Mouse (Mus musculus) liver, adult 10 weeks (tissue): ENCODE results near the gene Pfkfb1. TPM values are rescaled to one million over a fixed set of nuclear protein-coding genes. Genes with fewer than 3 reads are reported as not detected.

Experiments
- polyA plus RNA-seq: library from polyadenylated mRNA; stranded (reverse); fragments of 350-450 nt; fragmentation: Illumina TruSeq; extraction: RNeasy Lipid Tissue Mini Kit (QIAGEN cat#74804); gene quantifications from one replicate; pipeline ENCODE4 v1.2.3, GENCODE M21; 2014; ENCODE audit warnings: low read depth, low replicate concordance

Gene Pfkfb1
- 26.9 TPM for polyA plus RNA-seq

DNA sequence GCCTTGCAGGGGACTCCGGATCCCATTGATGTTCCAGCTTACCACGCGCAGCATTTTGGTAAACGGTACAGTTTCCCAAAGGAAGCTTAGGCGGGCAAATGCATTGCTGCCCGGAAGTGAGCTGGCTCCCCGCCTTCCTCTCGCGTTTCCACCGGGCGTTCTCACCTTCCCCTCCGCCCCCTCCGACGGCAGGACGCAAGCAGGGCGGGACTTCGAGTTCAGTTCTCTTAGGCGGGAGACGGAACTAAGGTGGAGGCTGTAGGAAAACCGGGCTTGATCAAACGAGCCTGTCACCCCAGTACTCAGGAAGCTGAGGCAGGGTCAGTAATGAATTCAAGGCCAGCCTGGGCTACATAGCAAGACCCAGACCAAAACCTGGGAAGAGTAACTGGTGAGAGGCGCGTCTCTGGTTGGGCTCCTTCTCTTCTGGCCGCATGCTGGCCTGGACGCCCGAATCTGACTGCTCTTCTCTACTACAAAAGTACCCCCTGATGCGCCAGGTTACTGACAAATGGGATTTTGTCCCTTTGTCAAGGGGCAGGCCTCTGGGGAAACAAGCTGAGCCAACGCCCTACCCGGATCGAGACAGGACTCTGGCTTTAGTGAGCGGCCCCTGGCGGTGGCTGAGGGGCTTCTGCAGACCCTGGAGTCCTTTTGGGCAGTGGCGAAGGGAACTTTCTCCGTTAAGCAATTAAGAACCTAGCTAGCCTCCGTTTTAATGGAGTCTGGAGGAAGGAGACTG lies at the start of gene Pfkfb1:
Gene Pfkfb1, plus strand, starts transcription at position 207 of the 742 bp plus-strand sequence.

DNA sequence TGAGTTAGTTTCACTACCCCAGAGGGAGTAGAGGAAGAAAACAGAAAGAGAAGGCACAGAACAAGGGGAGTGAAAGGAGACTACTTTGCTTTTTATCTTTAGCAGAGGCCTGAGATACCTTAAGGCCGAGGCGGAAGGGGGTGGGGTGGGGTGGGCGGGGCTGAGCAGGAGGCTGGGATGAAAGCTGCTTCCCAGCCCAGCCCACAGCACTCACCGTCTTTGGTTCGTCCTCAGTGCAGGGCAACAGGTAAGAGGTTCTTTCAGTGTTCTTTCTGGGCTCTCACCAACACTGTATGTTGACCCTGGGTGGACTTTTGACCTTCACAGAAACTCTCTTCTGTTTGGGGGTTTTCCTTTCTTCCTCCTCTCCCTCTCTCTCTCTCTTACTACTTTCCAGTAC lies 40.8 kb upstream of the Pfkfb1 start, which contains the start of gene Alas2:
Gene Alas2, plus strand, starts transcription at position 137 of the 400 bp plus-strand sequence.

DNA sequence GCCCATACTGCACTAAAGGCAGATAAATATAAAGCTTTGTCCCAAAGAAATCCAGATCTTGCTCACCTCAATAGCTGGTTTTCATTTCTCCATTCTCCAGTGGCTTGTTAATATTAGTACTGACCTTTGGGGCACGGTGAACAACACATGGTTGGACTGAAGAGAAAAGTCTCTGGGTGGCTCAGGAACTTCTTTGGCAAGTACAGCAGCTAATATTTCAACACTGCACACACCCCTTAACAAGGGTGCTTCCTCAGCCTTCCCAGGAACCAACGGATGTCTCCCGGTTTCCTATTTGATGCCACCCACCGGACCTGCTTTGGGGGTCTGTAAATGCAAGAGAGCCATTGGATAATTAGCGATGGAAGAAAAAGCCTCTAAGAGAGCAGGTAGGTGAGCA lies 1.7 kb downstream of the Pfkfb1 start, which contains the start of gene Apex2:
Gene Apex2, minus strand, starts transcription at position 173 of the 400 bp plus-strand sequence.

DNA sequence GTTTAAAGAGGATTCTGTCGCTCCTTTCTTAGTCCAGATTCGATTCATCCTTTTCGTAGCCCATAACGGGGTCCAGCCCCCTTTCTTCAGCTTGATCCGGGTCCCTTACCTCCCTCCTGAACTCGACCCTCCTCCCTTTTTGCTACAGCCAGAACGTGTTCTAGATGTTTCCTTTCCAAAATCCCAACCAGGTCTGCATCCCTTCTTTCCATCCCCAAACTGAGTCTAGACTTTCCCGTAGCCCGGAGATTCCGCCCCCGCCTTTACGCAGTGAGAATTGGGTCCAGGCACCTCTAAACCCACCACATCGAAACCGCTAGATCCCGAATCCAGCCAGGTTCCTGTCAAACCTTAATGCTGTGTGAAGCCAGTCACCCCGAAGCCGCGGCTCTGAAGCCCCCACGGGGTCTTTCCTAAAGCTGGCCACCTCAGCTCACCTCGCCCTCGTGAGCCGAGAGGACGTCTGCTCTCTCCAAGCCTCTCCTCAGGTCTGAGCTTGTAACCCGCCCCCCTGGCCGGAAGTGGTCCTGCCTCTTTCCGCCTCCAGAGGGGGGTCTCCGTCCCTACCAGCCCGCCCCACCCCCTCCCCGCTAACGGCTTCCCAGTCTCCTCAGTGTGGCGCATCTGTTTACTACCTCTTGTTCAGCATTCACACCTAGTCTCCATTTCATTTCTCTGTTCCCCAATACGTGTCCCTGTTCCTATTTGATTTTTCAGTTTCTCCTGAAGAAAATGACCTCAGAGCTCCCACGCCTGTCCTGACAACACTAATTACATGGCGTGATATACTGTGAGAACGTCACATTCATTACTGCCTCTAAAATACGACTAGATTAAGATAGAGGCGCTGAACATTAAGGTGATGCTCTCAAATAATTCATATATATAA lies 69.1 kb downstream of the Pfkfb1 start, which contains the start of gene Tro:
Gene Tro, minus strand, starts transcription at position 676 of the 889 bp plus-strand sequence.

Other genes starting within 250 kb of the Pfkfb1 start
- 29.7 TPM for gene Tmem29, start 129.1 kb upstream of the Pfkfb1 start, polyA plus RNA-seq
- gene Alas2, start 40.9 kb upstream of the Pfkfb1 start, polyA plus RNA-seq, result 8.7 TPM
- 2.8 TPM for gene Apex2, start 1.6 kb downstream of the Pfkfb1 start, polyA plus RNA-seq
- not detected for gene Tro, start 69.4 kb downstream of the Pfkfb1 start, polyA plus RNA-seq
- gene Maged2, start 226.1 kb downstream of the Pfkfb1 start, polyA plus RNA-seq, result 2.1 TPM